Mouse (Mus musculus): ENCODE results near the gene Pou5f1. TPM values are rescaled to one million over a fixed set of nuclear protein-coding genes. Genes with fewer than 3 reads are reported as not detected.
"Not testable (repeated sequence)": the region's sequence is repeated elsewhere in the genome, so short reads cannot be mapped to it uniquely, and the experiment has no call there.

Gene Pou5f1
- under 1 TPM in 1 of 2 experiments, not detected in 1; 0.27 TPM for total RNA-seq (2021)
- long read RNA-seq, experiment 1, result 0 reads
- long read RNA-seq, experiment 2, result 0 reads

DNA sequence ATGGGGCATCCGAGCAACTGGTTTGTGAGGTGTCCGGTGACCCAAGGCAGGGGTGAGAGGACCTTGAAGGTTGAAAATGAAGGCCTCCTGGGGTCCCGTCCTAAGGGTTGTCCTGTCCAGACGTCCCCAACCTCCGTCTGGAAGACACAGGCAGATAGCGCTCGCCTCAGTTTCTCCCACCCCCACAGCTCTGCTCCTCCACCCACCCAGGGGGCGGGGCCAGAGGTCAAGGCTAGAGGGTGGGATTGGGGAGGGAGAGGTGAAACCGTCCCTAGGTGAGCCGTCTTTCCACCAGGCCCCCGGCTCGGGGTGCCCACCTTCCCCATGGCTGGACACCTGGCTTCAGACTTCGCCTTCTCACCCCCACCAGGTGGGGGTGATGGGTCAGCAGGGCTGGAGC, at the start of gene Pou5f1:
TSS of gene Pou5f1 (plus strand) at position 243 of the 400 bp plus-strand sequence.
- no peak for DNase-seq

DNA sequence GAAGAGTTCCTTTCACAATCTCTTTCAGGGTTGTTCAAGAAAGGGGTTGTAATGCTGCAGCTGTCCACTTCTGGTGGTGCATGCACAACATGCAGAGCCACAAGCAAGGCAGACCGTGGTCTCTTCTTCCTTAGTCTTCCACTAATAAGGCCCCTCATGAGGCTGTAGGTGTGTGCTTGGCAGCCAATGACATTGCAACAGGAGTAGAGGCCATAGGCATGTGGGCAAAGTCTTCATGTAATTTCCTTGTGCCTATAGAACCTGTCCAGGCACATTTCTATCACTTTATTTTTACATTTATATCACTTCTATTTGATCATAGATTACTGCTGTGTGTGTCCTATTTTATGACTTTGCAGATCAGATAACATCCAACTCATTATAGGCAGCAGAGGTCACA, 47.6 kb upstream of the Pou5f1 start:
- not testable (repeated sequence) for DNase-seq

DNA sequence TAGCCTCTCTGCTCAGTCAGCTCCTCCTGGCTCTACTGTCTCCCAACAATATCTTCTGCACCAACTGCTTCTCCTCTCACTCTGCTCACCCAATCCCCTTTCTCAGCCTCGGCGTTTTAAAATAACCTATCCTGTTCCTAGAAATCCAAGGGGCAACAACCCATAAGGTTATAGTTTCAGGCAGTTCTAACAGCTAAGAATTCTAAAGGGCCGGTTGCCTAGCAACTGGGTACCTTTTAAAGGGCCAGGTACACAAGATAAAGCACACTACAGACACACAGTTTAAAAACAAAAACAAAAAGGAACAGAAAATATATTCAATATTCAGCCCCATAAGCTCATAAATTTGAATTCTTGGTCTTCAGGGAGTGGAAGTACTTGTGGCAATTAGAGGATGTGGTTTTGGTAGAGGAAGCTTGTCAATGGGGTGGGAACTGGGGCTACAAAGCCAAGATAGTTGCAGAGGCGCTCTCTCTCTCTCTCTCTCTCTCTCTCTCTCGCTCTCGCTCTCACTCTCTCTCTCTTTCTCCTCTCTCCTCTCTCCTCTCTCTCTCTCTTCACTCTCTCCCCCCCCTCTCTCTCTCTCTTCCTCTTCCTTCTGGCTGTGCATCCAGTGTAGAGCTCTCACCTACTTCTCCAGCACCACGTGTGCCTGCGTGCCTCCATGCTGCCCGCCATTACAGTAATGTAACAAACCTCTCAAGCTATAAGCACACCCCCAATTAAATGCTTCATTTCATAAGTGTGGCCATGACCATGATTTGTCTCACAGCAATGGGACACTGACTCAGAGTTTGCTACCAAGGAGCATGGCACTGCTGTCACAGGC, 45.1 kb upstream of the Pou5f1 start:
- not testable (repeated sequence) for DNase-seq

DNA sequence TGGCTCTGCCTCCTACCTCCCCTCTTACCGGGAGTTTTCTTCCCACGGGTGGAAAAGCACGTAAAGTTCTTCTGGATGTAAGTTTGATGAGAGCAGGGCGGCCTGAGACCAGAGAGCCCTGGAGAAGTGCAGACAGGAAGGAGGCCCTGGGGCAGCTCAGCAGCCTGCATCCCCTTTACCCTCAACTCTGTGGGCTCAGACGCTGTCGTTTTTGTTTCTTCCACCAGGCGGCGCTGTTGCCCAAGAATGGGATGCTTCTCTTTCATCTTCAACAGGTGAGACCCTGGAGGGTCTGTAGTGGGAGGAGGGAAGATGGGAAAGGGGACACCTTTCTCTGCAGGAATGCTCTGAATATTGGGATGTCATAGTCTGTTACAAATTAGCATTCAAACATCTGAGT, 40.2 kb upstream of the Pou5f1 start:
- not testable (repeated sequence) for DNase-seq

DNA sequence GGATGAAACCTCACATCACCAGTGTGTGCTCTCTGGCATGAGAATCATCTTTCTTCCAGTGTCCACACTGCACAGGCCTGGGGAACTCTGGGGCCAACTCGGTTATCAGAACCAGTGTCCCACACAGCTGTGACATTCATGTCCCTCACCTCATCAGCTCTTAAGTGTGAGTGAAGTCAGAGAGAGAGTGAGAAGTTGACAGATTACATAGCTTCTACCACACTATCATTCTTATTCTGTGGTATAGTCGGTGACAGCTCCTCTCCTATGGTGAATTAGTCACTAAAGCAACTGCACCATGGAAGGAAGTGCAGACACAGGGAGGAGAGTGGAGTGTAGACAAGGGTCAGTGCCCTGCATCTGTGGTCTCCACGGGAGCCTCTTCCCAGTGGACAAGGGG, 36.9 kb upstream of the Pou5f1 start:
- not testable (repeated sequence) for DNase-seq

DNA sequence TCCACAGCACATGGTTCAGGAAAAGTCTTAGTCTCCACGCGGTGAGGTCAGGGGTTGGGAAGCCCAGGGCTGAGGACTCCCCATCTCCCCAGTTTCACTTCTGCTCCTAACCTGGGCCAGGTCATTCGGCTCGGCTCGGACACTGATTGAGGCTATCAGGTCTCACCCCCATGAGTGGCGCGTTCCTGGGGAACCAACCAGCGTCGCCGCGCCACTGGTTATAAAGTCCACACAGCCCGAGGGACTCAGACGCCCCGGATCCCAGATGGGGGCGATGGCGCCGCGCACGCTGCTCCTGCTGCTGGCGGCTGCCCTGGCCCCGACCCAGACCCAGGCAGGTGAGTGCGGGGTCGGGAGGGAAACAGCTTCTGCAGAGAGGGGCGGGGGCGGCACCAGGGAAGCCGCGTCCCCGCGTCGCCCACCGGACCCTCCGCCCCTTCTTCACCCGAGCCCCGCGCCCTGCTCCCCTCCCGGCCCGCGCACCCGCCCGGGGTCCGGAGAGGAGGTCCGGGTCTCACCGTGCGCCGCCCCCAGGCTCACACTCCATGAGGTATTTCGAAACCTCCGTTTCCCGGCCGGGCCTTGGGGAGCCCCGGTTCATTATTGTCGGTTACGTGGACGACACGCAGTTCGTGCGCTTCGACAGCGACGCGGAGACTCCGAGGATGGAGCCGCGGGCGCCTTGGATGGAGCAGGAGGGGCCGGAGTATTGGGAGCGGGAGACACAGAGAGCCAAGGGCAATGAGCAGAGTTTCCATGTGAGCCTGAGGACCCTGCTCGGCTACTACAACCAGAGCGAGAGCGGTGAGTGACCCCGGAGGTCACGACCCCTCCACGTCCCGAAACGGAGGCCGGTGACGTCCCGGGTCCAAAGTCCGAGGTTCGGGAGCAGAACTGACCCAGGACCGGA, 35.7 kb upstream of the Pou5f1 start, which contains the start of gene H2-Q10:
TSS of gene H2-Q10 (plus strand) at position 248 of the 910 bp plus-strand sequence.
- no peak for DNase-seq

DNA sequence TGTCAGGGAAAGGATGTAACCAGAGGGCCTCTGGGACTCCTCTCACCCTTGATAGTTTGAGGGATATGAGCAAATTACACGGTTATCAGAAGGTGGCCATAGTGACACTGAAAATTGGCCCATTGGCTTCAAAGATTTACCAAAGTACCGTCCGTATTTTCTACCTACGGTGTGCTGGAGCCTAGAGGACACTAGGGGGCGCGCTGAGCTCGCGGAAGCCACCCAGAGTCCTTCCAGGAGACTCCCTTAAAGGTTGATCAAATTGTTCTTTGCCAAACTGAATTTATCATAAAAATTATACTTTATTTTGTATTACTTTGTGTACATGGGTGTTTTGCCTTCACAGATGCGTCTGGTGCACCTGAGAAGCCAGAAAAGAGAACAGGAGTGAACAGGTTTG, 21.8 kb upstream of the Pou5f1 start:
- DNase-seq, result no peak

DNA sequence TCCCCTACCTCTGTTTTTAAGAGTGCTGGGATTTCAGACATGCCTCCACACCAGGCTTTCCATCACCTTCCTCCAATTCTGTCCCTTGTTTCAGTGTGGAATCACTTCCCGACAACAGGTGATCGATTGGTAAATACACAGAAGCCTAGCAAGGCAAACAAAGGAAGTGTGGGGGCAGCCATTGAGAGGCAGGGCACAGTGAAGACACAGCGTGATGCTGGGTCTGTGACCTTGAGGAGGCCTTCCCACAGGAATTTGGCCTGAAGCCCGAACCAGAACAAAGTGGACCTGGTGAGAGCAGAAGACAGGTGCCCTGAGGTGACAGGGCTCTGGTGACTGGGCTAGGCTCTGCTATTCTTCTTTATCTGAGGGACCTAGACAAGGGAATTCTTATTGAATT, 20.1 kb upstream of the Pou5f1 start:
- DNase-seq, result no peak

DNA sequence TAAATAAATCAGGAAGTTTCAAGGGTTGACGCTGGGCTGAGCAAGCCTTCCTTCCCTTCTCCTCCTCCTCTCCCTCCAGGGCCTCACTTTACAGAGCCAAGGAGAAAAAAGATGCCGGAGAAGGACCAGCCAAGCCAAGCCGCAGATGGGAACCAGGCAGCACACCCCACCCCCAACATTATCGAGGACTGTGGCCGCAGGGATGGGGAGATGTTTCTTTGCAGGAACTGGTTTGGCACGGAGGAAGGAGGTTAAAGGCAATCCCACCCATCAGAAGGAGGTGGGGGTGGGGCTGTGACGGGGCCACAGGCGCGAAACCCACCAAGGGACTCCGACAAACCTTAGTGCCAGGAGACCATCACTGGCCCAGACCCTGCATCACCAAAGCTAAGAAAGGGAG, 19.1 kb upstream of the Pou5f1 start:
- no peak for DNase-seq

DNA sequence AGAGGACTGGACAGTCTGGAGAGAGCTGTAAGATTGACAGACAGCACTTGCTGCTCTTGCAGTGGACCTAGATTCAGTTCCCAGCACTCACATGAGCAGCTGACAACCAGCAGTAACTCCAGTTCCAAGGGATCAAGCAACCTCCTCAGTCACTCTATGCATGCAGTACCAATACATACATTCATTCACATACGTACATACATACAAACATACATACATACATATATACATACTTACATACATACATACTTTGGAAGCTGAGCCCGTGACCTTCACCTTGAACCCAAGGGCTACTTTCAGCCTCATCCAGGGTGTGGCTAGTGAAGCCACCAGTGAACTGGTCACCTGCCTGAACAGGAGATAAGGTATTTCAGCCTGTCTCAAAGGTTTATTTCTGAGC, 17.8 kb upstream of the Pou5f1 start:
- no peak for DNase-seq

DNA sequence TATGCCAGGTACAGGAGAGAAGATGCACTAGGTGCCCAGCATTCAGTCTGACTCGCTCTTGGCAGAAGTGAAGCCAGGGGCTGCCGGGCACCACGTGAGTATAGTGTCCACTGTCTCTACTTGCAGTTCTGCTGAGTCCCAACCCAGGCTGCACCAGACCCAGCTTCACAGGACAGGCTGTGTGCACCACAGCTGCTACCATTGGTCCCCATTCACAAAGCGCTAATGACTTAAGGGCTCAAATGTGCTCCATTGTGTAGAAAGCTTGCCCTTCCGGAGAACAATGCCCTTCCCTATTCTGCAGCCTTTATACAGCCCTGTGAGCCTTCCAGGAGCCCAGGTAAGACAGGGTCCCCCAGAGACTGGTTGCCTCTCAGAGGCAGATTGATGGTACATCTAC, 15.5 kb upstream of the Pou5f1 start:
- no peak for DNase-seq

DNA sequence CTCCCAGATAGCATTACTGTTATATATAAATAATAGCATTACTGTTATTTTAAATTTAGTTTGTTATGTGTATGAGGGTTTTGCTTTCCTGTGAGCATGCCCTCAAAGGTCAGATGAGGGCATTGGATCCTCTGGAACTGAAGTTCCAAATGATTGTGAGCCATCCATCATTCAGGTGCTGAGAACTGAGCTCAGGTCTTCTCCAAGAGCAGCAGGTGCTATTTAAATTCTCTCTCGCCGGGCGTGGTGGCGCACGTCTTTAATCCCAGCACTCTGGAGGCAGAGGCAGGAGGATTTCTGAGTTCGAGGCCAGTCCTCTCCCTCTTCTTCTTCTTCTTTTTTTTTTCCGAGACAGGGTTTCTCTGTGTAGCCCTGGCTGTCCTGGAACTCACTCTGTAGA, 8.7 kb upstream of the Pou5f1 start:
- DNase-seq, result no peak

DNA sequence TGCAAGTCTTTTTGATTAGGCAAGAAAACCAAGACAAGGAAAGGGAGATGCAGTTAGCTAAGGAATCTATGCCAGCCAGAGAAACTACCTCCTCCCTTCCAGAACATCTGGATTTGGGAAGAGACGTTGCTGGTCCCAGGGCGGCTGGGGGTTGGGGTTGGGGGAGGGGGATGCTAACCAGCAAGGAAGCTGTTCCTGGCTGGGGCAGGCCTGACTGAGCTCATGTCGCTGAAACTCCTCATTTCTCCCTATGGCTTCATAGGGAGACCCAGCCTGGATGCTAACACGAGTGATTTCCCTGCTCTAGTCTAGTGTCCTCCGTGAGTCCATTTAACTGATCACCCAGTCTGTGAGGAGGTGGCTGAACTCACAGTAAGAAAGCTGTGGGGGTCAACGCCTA, 3.6 kb upstream of the Pou5f1 start:
- DNase-seq, result no peak

DNA sequence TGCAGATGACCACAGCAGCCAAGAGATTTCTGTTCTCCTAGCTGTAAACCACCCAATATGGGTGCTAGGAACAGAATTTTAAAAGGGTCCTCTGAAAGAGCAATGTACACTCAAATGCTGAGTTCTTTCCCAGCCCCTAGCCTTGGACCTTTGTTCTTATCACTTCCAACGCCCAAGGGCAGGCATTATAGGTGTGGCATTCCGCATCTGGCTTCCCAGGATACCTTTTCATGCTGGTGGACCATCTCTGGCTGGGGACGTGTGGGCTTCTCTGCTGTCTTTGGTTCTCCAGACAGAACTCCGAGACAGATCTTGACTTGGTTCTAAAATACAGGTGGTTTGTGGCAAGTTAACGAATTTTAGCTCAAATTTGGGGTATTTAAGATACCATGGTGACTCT, 3.1 kb upstream of the Pou5f1 start:
- DNase-seq, result no peak

DNA sequence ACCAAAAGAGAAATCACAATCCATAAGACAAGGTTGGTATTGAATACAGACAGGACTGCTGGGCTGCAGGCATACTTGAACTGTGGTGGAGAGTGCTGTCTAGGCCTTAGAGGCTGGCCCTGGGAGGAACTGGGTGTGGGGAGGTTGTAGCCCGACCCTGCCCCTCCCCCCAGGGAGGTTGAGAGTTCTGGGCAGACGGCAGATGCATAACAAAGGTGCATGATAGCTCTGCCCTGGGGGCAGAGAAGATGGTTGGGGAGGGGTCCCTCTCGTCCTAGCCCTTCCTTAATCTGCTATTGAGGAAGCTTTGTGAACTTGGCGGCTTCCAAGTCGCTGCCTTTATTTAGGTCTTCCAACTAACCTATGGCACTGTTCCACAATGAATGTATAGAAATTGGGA, 2.0 kb upstream of the Pou5f1 start:
- no peak for DNase-seq

DNA sequence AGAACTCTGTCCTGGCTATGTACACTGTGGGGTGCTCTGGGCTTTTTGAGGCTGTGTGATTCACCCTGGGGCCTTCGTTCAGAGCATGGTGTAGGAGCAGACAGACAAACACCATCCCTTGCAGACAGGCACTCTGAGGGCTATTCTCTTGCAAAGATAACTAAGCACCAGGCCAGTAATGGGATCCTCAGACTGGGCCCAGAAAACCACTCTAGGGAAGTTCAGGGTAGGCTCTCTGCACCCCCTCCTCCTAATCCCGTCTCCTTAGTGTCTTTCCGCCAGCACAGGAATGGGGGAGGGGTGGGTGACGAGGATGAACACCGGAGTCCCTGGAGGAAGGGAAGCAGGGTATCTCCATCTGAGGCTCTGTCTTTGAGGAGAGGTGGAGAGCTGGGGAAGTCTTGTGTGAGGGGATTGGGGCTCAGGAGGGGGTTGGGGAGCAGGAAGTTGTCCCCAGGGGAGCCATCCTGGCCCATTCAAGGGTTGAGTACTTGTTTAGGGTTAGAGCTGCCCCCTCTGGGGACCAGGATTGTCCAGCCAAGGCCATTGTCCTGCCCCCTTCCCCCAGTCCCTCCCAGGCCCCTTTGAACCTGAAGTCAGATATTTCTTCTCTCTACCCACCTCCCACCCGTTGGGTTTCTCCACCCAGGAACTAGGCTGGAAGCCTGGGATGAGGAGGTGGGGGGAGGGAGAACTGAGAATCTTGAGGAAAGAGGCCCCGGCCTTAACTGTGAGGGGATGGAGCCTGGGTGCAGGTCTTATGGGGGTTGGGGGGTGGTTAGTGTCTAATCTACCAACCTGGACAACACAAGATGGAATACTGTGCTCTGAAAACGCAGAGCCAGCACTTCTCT, 963 bp upstream of the Pou5f1 start:
- no peak for DNase-seq

DNA sequence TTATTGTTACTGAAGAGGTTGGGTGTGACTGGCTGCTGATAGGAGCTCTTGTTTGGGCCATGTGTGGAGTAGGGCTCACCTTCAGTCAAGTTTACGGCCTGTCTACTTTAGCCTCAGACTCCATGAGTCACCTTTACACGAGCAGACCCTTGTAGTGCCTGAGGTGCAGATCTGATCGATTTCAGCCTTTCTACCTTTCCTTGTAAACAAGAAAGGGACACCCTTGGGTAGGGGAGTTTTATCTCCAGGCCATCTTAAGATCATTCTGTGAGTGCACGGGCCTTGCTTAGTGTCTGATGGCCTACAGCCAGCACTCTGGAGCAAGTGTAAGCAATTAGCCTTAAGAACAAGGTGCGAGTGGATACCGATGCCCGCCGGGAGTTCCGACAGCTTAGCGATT, 1.1 kb downstream of the Pou5f1 start:
- DNase-seq, result no peak

DNA sequence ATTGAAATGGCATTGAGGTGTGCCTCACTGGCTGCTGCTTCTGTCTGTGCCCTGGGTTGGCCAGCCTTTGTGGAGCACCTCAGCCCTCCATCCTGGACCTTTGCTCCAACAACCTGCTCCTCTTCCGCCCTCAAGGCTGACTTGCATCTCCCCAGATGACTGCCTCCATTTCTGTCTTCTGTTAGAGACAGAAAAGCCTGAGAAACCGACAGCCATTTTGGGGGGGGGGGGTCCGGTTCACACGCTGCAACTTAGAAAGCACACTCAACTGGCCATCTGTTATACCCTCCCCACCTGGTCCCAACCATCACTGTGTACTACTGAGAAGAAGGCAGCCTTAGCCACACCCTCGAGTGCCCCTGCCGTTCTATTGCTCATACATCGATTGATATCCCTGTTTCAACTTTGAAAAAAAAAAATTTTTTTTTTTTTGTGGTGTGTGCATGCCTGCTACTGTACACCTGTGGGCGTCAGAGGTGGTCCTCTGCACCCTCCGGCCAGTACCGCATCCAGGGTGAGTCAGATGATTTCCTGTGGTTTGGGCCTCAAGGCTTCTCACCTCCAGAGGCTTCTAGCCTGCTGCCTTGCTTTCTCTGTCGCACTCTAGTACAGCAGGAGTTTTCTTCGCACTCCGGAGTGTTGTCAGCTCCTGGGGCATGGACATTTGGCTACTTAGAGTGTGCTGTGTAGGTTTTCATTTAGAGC, 1.9 kb downstream of the Pou5f1 start:
- no peak for DNase-seq

DNA sequence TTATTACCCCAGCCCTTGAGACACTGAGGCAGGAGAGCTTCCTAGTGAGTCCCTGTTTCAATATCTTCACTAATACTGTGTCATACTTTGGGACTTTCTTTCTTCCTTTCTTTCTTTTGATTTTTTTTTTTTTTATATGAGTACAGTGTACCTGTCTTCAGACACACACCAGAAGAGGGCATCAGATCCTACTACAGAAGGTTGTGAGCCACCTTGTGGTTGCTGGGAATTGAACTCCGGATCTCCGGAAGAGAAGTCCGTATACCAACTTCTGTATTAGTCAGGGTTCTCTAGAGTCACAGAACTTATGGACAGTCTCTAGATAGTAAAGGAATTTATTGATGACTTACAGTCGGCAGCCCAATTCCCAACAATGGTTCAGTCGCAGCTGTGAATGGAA, 2.5 kb downstream of the Pou5f1 start:
- DNase-seq, result not testable (repeated sequence)

DNA sequence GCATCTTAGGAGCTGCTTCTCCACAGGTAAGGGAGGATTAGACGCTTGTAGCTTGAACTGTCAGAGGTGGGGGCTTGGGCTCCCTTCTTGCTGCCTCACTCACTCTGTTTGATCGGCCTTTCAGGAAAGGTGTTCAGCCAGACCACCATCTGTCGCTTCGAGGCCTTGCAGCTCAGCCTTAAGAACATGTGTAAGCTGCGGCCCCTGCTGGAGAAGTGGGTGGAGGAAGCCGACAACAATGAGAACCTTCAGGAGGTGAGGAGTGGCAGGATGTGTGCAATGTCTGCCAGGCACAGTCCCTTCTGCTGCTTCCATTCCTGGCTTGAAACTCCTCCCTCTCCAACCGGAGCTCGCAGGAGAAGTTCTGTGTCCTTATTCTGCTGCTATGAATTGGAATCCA, 3.5 kb downstream of the Pou5f1 start:
- no peak for DNase-seq

DNA sequence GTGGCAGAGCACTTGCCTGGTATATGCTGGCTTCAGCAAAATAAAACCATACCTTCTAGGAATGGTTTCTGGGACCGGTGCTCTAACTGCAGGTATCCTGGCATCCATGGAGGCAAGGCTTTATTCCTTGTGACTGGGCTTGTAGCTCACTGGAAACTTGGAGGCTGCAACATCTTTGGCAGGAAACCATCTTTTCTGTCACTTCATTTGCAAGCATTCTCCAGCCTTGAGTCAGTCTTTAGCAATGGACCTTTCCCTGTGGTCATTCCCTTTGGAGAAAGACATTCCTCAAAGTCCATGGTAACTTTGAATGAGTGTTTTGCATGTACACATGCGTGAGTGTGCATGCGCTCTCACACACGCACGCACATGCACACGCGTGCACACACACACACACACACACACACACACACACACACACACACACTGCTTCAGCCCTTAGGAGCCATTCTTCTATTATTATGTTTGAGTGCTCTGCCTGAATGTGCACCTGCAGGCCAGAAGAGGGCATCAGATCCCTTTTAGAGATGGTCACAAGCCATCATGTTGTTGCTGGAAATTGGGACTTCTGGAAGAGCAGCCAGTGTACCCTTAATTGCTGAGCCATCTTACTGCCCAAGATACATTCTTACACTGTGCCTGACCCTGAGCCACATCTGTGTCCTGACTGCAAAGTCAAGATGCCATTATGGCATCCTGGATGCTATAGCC, 7.3 kb downstream of the Pou5f1 start:
- no peak for DNase-seq
